Mouse (Mus musculus) lung, adult 2 months (tissue): ENCODE measurements around the gene Rassf5. TPM values are rescaled to one million over a fixed set of nuclear protein-coding genes. Genes with fewer than 3 reads are reported as not detected.
A peak's percentile ranks its signal among the peaks of the same experiment; 100 is the strongest.
"Not testable (repeated sequence)": the region's sequence is repeated elsewhere in the genome, so short reads cannot be mapped to it uniquely, and the experiment has no call there.

Source experiments
- DNase-seq: peaks from one replicate; pipeline ENCODE4 v3.0.0; 2022
- H3K4me1 ChIP-seq: fragments of 200-500 bp; 2 replicates; pipeline ENCODE4 v1.6.1; 2011; ENCODE audit warnings: low read length; ENCODE audit not compliant: control insufficient read depth, insufficient read depth
- H3K4me3 ChIP-seq: fragments of 200-500 bp; replicated peaks from 2 replicates; pipeline ENCODE3; 2011; ENCODE audit warnings: low read depth, mild to moderate bottlenecking, control low read depth, low read length; ENCODE audit errors: extremely low read depth
- CTCF ChIP-seq: fragments of 200-500 bp; IDR thresholded peaks from 2 replicates; pipeline ENCODE4 v1.5.1; 2011; ENCODE audit warnings: mild to moderate bottlenecking, low read length, control low read depth; ENCODE audit not compliant: insufficient read depth
- POLR2A ChIP-seq: fragments of 200-500 bp; IDR thresholded peaks from 2 replicates; pipeline ENCODE4 v1.6.1; 2011; ENCODE audit warnings: low read depth, mild to moderate bottlenecking, control low read depth, low read length, borderline replicate concordance; ENCODE audit errors: extremely low read depth
- WGBS: fragments of 180-500 bp; shearing (Covaris S2); methylation state at CpG from one replicate; pipeline ENCODE4 v1.1.7; 2018; 5-methylcytosine and 5-hydroxymethylcytosine counted together
- polyA plus RNA-seq: library from polyadenylated mRNA; depleted of rRNA; stranded (reverse); fragments of >200 nt; gene quantifications from 2 replicates; pipeline ENCODE4 v1.2.3, GENCODE M21; 2012

The Rassf5 gene
- polyA plus RNA-seq, 1 experiment = 19.1 TPM

- DNase-seq = peak; percentile 70
- TF ChIP-seq CTCF (peak; percentile 87), POLR2A (no peak)
- Histone ChIP-seq H3K4me1 (no peaks in the 10 kb centered on the region), H3K4me3 (no peak overlapping the region)
- 35% methylated on average over 10 of the region's 10 CpGs for WGBS
Measured at GRCm38 (mm10) chr1:131260309-131260656, 15.2 kb upstream of the Rassf5 start.

- no peak for DNase-seq
- WGBS = 77% methylated on average over 10 of the region's 10 CpGs
- TF ChIP-seq POLR2A = no peak
- no peak for TF ChIP-seq CTCF
- Histone ChIP-seq H3K4me1 (no peaks in the 10 kb centered on the region), H3K4me3 (no peak overlapping the region)
Measured at GRCm38 (mm10) chr1:131259632-131260308, 14.7 kb upstream of the Rassf5 start.

GRCm38 (mm10) chr1:131257288-131257687 is 12.2 kb upstream of the Rassf5 start:
- Histone ChIP-seq H3K4me3 (no peak overlapping the region), H3K4me1 (no peaks in the 10 kb centered on the region)
- TF ChIP-seq POLR2A = no peak
- no peak for TF ChIP-seq CTCF
- DNase-seq = no peak
- WGBS = 78% methylated on average over 6 of the region's 6 CpGs

- H3K4me3 ChIP-seq, DNase-seq, H3K4me1 ChIP-seq: not testable (repeated sequence)
- whole genome bisulfite sequencing = 57% methylated on average over 7 of the region's 7 CpGs
Measured at GRCm38 (mm10) chr1:131252516-131253250, 7.6 kb upstream of the Rassf5 start.

GRCm38 (mm10) chr1:131246433-131247395 is 1.7 kb upstream of the Rassf5 start:
- Histone ChIP-seq H3K4me1 (peaks cover 6% of the 10 kb centered on the region; the same call in 1 of the 2 replicates), H3K4me3 (no peak overlapping the region)
- 5% methylated on average over 7 of the region's 7 CpGs for WGBS
- peak; percentile 36 for DNase-seq
- TF ChIP-seq POLR2A = no peak
- TF ChIP-seq CTCF = peak; percentile 49; the same call in 1 of the 2 replicates

DNA sequence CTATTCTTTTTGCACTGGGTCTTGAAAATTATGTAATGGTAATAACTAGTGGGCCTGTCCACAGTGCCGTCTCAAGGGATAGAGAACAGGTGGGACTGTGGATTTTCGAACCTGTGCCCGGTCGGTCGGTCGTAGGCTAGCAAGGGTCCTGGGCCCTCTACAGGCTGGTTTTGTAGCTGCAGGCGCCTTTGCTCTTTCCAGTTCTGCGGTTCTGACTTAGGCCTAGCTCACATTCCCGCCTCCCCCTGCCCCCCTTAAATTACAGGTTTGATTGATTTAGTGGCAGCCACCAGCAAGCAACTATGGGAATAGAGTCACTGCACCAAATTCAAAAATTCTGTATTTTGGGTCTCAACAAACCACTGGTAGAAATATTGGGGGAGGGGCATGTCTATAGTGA is 868 bp upstream of the Rassf5 start:
- WGBS = 6% methylated on average over 9 of the region's 9 CpGs
- DNase-seq = peak; percentile 45

DNA sequence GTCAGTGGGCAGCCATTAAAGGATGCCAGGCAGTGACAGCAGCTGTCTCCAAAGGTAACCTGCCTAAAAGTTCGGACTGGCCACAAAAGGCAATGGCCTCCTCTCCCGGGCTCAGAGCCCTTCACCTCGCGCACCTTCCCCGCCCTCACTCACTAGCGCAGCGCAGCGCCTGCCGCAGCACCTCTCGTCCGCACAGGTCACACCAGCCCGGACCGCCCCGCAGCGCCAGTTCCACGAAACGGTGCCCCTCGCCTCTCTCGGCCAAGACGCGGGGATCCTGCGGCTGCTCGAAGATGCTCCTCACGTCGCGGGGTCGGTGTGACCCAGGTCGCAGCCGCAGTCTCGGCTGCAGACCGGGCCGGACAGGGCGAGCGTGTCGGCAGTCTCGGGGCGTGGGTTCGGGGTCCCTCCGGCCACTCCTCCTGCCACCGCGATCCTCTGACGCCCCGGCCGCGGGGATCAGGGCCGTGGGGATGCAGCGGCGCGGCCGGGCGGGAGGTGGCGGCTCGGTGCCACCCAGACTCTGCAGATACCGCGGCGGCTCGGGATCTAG is 446 bp downstream of the Rassf5 start:
- TF ChIP-seq POLR2A (no peak), CTCF (no peak)
- 2% methylated on average over 57 of the region's 57 CpGs for WGBS

More for the DNA sequence above, 868 bp upstream of the Rassf5 start:
- H3K4me3 ChIP-seq = peak overlapping the region; percentile 12
- peaks cover 6% of the 10 kb centered on the region; the same call in 1 of the 2 replicates for H3K4me1 ChIP-seq
- TF ChIP-seq POLR2A = no peak
- TF ChIP-seq CTCF = peak; percentile 60

GRCm38 (mm10) chr1:131242956-131243355 is 2.1 kb downstream of the Rassf5 start:
- TF ChIP-seq CTCF = no peak
- no peak for TF ChIP-seq POLR2A
- DNase-seq = no peak
- Histone ChIP-seq H3K4me1 (peaks cover 6% of the 10 kb centered on the region; the same call in 1 of the 2 replicates), H3K4me3 (no peak overlapping the region)
- WGBS = 28% methylated on average over 6 of the region's 6 CpGs

More for the DNA sequence above, 446 bp downstream of the Rassf5 start:
- peak overlapping the region; percentile 88 for H3K4me3 ChIP-seq
- no peak for DNase-seq
- peaks cover 6% of the 10 kb centered on the region; the same call in 1 of the 2 replicates for H3K4me1 ChIP-seq

- no peaks in the 10 kb centered on the region; the same call in 1 of the 2 replicates for H3K4me1 ChIP-seq
- H3K4me3 ChIP-seq = no peak overlapping the region
- TF ChIP-seq POLR2A = no peak
- WGBS = 79% methylated on average over 12 of the region's 12 CpGs
- no peak for DNase-seq
Measured at GRCm38 (mm10) chr1:131239576-131240193, 5.4 kb downstream of the Rassf5 start.
